Mouse (Mus musculus) splenic B cell, adult 2 months (primary cell): ENCODE data around the gene Pm20d1.

Experiments
- DNase-seq: peaks from one replicate; pipeline ENCODE4 v3.0.0-alpha.2; 2011; ENCODE audit warnings: low read depth, low spot score
- H3K27me3 ChIP-seq: 2 replicates; pipeline ENCODE4 v1.6.1; 2012; ENCODE audit warnings: mild to moderate bottlenecking, low read length, moderate library complexity, mixed read lengths; ENCODE audit not compliant: control insufficient read depth, poor library complexity, insufficient read depth, severe bottlenecking
- H3K36me3 ChIP-seq: 2 replicates; pipeline ENCODE4 v1.6.1; 2012; ENCODE audit warnings: mild to moderate bottlenecking, low read length, moderate library complexity, mixed read lengths; ENCODE audit not compliant: control insufficient read depth, poor library complexity, insufficient read depth, severe bottlenecking

Pm20d1 gene

GRCm38 (mm10) chr1:131763683-131764082 lies 33.5 kb upstream of the Pm20d1 start:
- no peaks in the 10 kb centered on the region for H3K36me3 ChIP-seq
- no peaks in the 10 kb centered on the region for H3K27me3 ChIP-seq
- DNase-seq, result peak; percentile 9

DNA sequence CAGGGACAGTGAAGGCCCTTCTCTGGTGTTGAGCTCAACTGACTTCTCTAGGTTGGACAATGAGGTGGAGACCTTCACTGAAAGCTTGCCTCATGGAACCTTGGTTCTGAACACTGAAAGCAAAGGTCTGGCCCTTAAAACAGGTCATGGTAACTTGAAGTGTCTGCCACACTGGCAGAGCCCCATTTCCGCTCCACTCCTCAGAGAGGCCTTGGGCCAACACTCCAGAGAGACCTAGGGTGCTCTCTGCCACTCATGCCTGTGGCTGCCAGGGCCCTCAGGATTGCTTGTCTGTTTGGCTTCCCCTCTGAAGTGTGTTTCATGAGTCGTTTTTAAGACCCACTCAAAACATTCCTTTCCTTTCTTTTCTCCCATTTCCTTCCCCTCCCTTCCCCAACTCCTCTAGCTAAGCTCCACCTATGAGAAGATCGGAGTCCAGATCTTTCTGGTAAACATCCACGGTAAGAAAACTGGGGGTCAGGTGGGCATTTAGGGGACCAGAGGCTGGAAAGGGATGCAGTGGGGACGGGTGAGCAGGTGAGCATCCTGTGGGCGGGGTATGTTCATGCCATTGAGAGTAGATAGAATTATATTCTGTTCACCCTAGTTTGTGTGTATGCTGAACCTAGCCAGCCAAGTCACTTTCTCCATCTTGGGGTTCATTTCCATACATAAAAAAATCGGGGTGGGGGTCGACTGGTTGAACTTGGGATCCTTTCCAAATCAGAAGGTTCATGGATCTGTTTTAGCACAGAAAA lies 32.4 kb upstream of the Pm20d1 start:
- no peak for DNase-seq
- H3K36me3 ChIP-seq, result no peaks in the 10 kb centered on the region
- H3K27me3 ChIP-seq, result no peaks in the 10 kb centered on the region

DNA sequence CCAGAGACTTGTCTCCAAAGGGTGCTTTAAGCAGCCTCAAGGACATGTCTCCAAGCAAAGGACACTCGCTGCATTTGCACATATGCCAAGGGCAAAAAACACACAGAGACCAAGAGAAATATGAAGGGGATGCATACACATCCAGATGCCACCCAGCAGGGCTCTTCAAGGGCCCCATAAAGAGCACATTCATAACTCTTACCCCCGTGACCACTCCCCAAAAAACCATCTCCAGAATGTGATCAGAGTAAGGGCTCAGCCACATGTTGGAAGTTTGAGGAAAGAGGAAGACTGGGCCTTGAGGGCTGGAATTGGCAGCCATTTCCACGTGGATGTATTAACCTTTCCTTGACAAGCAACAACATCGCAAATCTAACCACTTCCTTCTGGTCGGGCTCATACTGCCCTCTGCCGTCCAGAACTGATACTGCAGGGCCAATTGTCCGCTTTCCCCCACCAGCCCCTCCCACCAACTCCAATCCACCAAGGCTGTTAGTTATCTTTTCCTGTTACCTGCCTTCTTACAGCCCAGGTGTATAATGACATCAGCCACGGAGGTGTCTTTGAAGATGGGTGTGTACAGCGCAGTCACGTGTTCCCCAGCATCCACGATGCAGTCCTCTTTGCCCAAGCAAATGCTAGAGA lies 31.7 kb upstream of the Pm20d1 start:
- Histone ChIP-seq H3K27me3 (no peaks in the 10 kb centered on the region), H3K36me3 (no peaks in the 10 kb centered on the region)
- peak; percentile 85 for DNase-seq

GRCm38 (mm10) chr1:131769296-131769695 lies 27.9 kb upstream of the Pm20d1 start:
- no peak for DNase-seq
- no peaks in the 10 kb centered on the region for H3K36me3 ChIP-seq

DNA sequence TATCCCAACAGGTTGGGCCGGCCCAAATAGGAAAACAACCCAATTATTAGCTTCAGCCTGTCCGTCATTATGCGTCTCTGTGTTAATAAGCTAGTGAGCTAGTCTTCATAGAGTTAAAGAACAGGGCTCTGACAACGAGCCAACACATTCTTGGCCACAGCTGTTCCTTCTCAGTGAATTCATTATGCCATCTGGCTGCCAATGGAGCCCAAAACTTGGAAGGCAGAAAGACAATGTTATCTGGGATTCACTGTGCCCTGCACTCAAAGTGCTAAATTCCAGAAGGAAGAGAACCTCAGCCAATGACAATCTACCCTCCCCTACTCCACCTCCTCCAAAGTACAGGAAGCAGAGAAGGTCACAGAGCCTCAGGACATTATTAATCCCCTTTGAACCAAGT lies 26.5 kb upstream of the Pm20d1 start:
- no peak for DNase-seq
- Histone ChIP-seq H3K27me3 (no peaks in the 10 kb centered on the region), H3K36me3 (no peaks in the 10 kb centered on the region)

More at GRCm38 (mm10) chr1:131769296-131769695, 27.9 kb upstream of the Pm20d1 start:
- H3K27me3 ChIP-seq, result no peaks in the 10 kb centered on the region

DNA sequence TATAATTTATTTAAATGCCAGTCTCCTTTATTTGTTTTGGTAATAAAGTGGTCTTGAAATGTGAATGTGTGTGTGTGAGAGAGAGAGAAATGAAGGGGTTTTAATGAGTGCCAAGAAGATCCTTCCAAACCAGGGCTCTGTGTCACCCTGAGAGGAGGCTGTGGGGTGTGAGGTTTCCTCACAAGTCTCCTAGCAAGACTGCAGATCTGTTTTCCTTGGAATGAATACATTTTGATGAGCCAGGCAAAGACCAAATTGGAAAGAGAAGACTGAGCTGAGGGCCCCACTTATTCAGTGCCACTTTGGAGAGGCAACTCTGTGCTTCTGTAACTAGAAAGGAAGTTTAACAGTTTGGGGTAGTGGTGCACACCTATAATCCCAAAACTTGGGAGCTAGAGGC lies 25.7 kb upstream of the Pm20d1 start:
- Histone ChIP-seq H3K27me3 (no peaks in the 10 kb centered on the region), H3K36me3 (no peaks in the 10 kb centered on the region)
- DNase-seq, result no peak

DNA sequence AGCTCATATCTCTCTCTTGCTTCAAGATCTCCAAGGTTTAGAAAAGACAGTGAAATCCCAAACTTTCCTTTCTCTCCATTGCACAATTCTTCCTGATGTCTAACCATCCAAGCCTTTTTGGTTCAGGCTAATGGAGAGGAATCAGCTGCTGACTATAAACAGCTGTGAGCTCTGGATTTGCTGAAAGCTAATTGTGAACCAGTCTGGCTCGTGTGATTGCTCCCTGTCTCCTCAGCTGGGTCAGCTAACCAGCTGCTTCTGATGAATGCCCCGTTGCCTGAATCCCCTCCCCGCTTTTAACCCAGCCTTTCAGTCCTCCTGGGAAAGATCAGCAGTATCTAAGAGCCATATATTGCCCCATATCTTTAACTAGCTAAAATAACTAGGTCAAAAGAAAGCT lies 2.6 kb upstream of the Pm20d1 start:
- DNase-seq, result no peak
- Histone ChIP-seq H3K36me3 (no peaks in the 10 kb centered on the region), H3K27me3 (no peaks in the 10 kb centered on the region)

DNA sequence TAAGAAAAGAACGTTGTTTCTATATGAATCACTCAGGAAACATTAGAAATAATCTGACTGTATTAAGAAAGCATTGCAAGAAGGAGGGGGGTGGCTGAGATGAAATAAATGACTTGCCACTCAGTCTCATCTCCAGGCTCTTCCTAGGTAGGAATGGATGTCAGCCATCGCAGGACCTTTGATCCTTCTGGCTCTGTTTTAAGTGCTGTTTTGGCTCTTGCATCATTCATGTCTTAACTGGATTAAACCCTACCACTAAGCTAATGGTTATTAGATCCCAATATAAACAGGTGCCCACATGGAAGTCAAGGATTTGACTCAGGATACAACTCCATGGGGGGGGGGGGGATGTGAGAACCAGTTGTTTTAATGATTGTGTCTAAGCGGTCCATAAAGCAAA lies 2.0 kb upstream of the Pm20d1 start:
- DNase-seq, result no peak
- no peaks in the 10 kb centered on the region for H3K36me3 ChIP-seq
- H3K27me3 ChIP-seq, result no peaks in the 10 kb centered on the region

DNA sequence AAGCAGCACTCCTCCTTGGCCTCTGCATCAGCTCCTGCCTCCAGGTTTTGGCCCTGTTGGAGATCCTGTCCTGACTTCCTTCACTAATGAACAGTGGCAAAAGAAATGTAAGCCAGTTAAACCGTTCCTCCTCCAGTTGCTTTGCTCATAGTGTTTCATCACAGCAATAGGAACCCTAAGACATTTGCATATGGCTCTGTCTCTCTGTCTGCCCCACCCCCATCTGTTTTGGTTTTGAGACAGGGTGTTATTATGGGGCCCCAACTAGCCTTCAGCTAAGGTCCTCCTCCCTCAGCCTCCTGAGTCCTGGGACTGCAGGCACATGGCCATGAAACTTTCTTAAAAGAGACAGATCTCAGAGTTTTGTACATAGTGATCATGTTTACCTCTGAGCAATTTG lies 2.8 kb downstream of the Pm20d1 start:
- DNase-seq, result no peak
- Histone ChIP-seq H3K36me3 (no peaks in the 10 kb centered on the region), H3K27me3 (no peaks in the 10 kb centered on the region)

GRCm38 (mm10) chr1:131801071-131801470 lies 3.9 kb downstream of the Pm20d1 start:
- DNase-seq, result no peak
- Histone ChIP-seq H3K36me3 (no peaks in the 10 kb centered on the region), H3K27me3 (no peaks in the 10 kb centered on the region)

GRCm38 (mm10) chr1:131802652-131803051 lies 5.5 kb downstream of the Pm20d1 start:
- H3K36me3 ChIP-seq, result no peaks in the 10 kb centered on the region
- H3K27me3 ChIP-seq, result no peaks in the 10 kb centered on the region
- no peak for DNase-seq

GRCm38 (mm10) chr1:131804166-131804565 lies 7.0 kb downstream of the Pm20d1 start:
- Histone ChIP-seq H3K36me3 (no peaks in the 10 kb centered on the region), H3K27me3 (no peaks in the 10 kb centered on the region)
- DNase-seq, result no peak

DNA sequence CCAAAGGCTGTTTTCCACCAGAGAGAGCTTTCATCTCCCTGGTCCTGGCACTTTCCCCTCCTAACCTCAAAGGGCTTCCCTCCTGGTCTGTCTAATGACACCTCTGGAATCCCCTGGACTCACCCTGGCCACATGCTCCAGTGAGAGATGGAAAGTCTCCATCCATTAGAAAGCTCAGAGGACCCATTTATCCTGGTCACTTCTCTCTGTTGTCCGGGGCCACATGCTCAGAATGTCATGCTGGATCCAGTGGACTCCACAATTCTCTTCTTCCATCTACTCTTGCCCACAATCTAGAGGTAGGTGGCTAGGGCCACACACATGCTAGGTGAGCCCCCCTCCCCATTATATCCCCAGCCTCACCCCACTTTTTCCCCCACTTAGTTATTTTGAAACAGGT lies 11.8 kb downstream of the Pm20d1 start:
- H3K27me3 ChIP-seq, result no peaks in the 10 kb centered on the region
- no peak for DNase-seq
- H3K36me3 ChIP-seq, result no peaks in the 10 kb centered on the region

DNA sequence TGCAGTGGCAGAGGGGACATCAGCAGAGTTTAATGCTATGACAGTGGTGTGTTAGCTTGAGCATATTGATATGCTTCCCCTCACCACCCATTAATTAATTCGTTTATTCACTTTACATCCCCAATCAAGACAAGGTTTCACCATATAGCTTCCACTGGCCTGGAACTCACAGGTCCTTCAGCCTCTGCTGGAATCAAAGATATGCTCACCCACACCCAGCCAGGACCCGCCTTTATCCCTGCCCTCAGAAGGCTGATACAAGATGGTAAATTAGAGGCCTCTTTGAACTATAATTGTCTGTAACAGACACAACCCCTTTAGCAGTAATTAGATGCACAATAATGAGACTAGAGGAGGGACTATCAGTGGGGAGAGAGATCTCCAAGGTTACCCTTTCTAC lies 12.5 kb downstream of the Pm20d1 start:
- DNase-seq, result no peak
- Histone ChIP-seq H3K36me3 (no peaks in the 10 kb centered on the region), H3K27me3 (no peaks in the 10 kb centered on the region)

DNA sequence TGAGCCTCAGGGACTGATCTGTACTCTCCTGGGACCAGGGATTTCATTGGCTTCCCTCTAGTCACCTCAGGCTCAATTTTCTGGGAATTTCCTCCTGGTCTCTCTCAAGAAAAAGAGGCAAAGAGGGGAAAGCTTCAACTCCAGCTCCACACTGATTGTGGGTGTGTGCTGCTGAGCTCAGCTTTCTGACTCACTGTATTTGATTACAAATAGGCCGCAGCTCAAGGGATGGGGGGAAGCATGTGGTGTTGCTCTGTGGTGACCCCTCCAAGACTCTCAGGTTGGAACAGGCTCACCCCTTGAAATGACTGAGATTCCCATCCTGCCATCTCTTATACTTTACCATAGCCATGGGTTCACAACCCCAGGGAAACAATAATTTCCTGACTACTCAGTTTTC lies 14.2 kb downstream of the Pm20d1 start:
- H3K27me3 ChIP-seq, result no peaks in the 10 kb centered on the region
- H3K36me3 ChIP-seq, result no peaks in the 10 kb centered on the region
- DNase-seq, result no peak

DNA sequence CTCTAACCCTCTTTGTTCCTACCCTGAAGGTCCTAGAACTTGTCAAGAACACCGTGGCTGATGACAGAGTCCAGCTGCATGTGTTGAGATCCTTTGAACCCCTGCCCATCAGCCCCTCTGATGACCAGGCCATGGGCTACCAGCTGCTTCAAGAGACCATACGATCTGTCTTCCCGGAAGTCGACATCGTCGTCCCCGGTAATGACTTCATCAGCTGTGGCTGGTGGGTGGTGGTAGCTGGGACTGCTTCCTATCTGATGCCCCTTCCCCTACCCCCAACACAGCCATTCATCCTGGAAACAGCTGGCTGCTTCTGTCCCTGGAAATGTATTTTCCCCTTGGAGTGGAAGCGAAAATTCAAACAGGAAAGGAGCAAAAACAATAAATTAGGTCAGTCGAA lies 14.8 kb downstream of the Pm20d1 start:
- Histone ChIP-seq H3K27me3 (no peaks in the 10 kb centered on the region), H3K36me3 (no peaks in the 10 kb centered on the region)
- no peak for DNase-seq
